Mouse (Mus musculus): Measurements from ENCODE around the gene Rps8.
"Not testable (repeated sequence)": the region's sequence is repeated elsewhere in the genome, so short reads cannot be mapped to it uniquely, and the experiment has no call there.

- TF ChIP-seq CTCF, EP300 (IDR thresholded peaks at IDR 0.05; ENCODE audit: low read depth): not testable (repeated sequence)
Measured at GRCm38 (mm10) chr4:117182759-117183096, 26.7 kb upstream of the Rps8 start.
